Mouse (Mus musculus) liver (tissue): ENCODE measurements around the gene Mfsd5.

Experiments
- DNase-seq: peaks from one replicate; pipeline ENCODE4 v3.0.0-alpha.2; 2020; ENCODE audit warnings: mixed read lengths

Mfsd5 gene

GRCm38 (mm10) chr15:102279092-102279782, at the start of gene Mfsd5:
Mfsd5 (plus strand) TSS chr15:102279454.
- peak; percentile 94 for DNase-seq

GRCm38 (mm10) chr15:102230408-102231321, 48.6 kb upstream of the Mfsd5 start:
- no peak for DNase-seq

GRCm38 (mm10) chr15:102231748-102232147, 47.5 kb upstream of the Mfsd5 start, which contains the start of gene Itgb7:
Itgb7 (minus strand) TSS chr15:102231944.
- DNase-seq: peak; percentile 82

GRCm38 (mm10) chr15:102232764-102233163, 46.5 kb upstream of the Mfsd5 start:
- no peak for DNase-seq

- no peak for DNase-seq
Measured at GRCm38 (mm10) chr15:102233896-102234295, 45.4 kb upstream of the Mfsd5 start.

GRCm38 (mm10) chr15:102235371-102236027, 43.8 kb upstream of the Mfsd5 start:
- no peak for DNase-seq

- DNase-seq: no peak
Measured at GRCm38 (mm10) chr15:102238543-102239259, 40.6 kb upstream of the Mfsd5 start.

GRCm38 (mm10) chr15:102239260-102239590, 40.0 kb upstream of the Mfsd5 start:
- DNase-seq: peak; percentile 81

- no peak for DNase-seq
Measured at GRCm38 (mm10) chr15:102239851-102240250, 39.4 kb upstream of the Mfsd5 start.

GRCm38 (mm10) chr15:102240607-102241006, 38.6 kb upstream of the Mfsd5 start:
- DNase-seq: peak; percentile 33

- DNase-seq: no peak
Measured at GRCm38 (mm10) chr15:102242404-102243228, 36.6 kb upstream of the Mfsd5 start.

GRCm38 (mm10) chr15:102243229-102244190, 35.7 kb upstream of the Mfsd5 start:
- DNase-seq: peak; percentile 62

- DNase-seq: no peak
Measured at GRCm38 (mm10) chr15:102244306-102245191, 34.7 kb upstream of the Mfsd5 start.

GRCm38 (mm10) chr15:102245461-102245881, 33.8 kb upstream of the Mfsd5 start:
- DNase-seq: no peak

GRCm38 (mm10) chr15:102245891-102246741, 33.1 kb upstream of the Mfsd5 start:
- peak; percentile 72 for DNase-seq

GRCm38 (mm10) chr15:102246866-102247251, 32.4 kb upstream of the Mfsd5 start:
- peak; percentile 83 for DNase-seq

- DNase-seq: peak; percentile 57
Measured at GRCm38 (mm10) chr15:102247252-102248130, 31.8 kb upstream of the Mfsd5 start.
